Mouse (Mus musculus) adrenal gland, adult (tissue): ENCODE measurements around the gene Ube2d1.

ENCODE experiments used
- DNase-seq, 2 experiments: peaks; one replicate each; pipeline ENCODE4 v3.0.0; 2022 to 2023; ENCODE audit warnings: low spot score in 1 of 2; ENCODE audit not compliant: inconsistent age in 2 of 2

Ube2d1 gene

DNA sequence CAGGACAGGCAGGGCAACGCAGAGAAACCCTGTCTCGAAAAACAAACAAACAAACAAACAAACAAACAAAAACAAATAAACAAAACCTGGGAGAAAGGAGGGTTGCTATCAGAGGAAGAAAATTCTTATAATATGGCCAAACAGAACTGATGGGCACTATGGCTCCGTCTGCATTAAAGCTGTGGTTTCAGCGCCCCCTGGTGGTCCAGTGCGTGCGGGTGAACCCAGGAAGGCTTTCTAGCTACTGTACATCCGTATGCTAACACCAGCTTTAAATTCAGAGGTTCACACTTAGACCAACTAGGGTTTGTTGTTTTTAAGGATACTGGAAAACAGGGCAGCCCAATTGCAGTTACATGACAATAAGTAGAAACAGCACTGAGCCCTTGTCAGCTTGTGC lies 59.2 kb downstream of the Ube2d1 start:
- peak; percentile 54 to 89 for DNase-seq

DNA sequence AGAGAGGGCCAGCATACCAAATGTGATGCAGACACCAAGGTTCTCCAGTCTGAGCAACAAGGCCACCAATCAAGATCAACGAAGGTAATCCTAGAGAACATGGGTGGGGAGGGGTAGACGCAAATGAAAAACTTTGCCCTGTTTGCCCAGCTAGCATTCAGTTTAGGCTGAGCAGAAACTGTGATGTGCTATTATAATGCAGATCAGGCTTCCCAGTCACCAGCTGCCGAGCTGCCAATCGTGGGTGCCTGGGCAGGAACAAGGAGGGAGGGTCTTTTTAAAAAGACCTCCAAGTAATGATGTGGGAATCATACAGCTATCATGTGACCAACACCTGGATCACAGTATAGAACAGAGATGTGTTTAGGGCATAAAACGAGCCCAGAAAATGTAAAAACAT lies 62.0 kb downstream of the Ube2d1 start:
- DNase-seq: no peak

- no peak for DNase-seq
Observed at GRCm38 (mm10) chr10:71222639-71223038, 62.4 kb downstream of the Ube2d1 start.

GRCm38 (mm10) chr10:71218228-71218892 lies 66.7 kb downstream of the Ube2d1 start:
- DNase-seq: peak; percentile 70 to 89

- no peak for DNase-seq
Observed at GRCm38 (mm10) chr10:71215996-71216395, 69.1 kb downstream of the Ube2d1 start.
